Mouse (Mus musculus): ENCODE results near the gene Chchd3. TPM values are rescaled to one million over a fixed set of nuclear protein-coding genes. Genes with fewer than 3 reads are reported as not detected.
A peak's percentile ranks its signal among the peaks of the same experiment; 100 is the strongest.

The Chchd3 gene
- polyA plus RNA-seq (2012; ENCODE audit: insufficient read depth, low replicate concordance) = 20.3 and 92.2 TPM in 2 replicates

- peaks cover 11% of the 10 kb centered on the region for H3K36me3 ChIP-seq (replicated peaks; ENCODE audit: low read length)
- no peaks in the 10 kb centered on the region for H3K9me3 ChIP-seq
- peaks cover 6% of the 10 kb centered on the region for H3K27me3 ChIP-seq (replicated peaks)
- H3K4me3 ChIP-seq (replicated peaks) = peak within 1 kb of the TSS; percentile 100
- TF ChIP-seq FLI1 (IDR thresholded peaks at IDR 0.05; ENCODE audit: low read length) (no peak), GATA1 (IDR thresholded peaks at IDR 0.05; ENCODE audit: borderline replicate concordance, low read length) (no peak; the same call in 2 of the 3 replicates)
- peaks cover 35% of the 10 kb centered on the region for H3K4me1 ChIP-seq
Observed at GRCm38 (mm10) chr6:33059735-33060576, at the start of gene Chchd3. Gene Chchd3 (minus strand): TSS chr6:33060260.

- Histone ChIP-seq H3K4me1 (no peaks in the 10 kb centered on the region), H3K9me3 (no peaks in the 10 kb centered on the region), H3K4me3 (replicated peaks) (no peak overlapping the region), H3K36me3 (replicated peaks; ENCODE audit: low read length) (no peaks in the 10 kb centered on the region), H3K27me3 (replicated peaks) (no peaks in the 10 kb centered on the region)
- no peak for TF ChIP-seq FLI1 (IDR thresholded peaks at IDR 0.05; ENCODE audit: low read length)
- no peak for TF ChIP-seq GATA1 (IDR thresholded peaks at IDR 0.05; ENCODE audit: borderline replicate concordance, low read length)
Observed at GRCm38 (mm10) chr6:33104661-33105060, 44.6 kb upstream of the Chchd3 start.

GRCm38 (mm10) chr6:33098903-33099302 lies 38.8 kb upstream of the Chchd3 start:
- Histone ChIP-seq H3K36me3 (replicated peaks; ENCODE audit: low read length) (no peaks in the 10 kb centered on the region), H3K27me3 (replicated peaks) (no peaks in the 10 kb centered on the region), H3K4me1 (no peaks in the 10 kb centered on the region), H3K9me3 (no peaks in the 10 kb centered on the region), H3K4me3 (replicated peaks) (no peak overlapping the region)
- TF ChIP-seq GATA1 (IDR thresholded peaks at IDR 0.05; ENCODE audit: borderline replicate concordance, low read length) (no peak), FLI1 (IDR thresholded peaks at IDR 0.05; ENCODE audit: low read length) (no peak)

GRCm38 (mm10) chr6:33094671-33095233 lies 34.7 kb upstream of the Chchd3 start:
- TF ChIP-seq FLI1 (IDR thresholded peaks at IDR 0.05; ENCODE audit: low read length) (no peak), GATA1 (IDR thresholded peaks at IDR 0.05; ENCODE audit: borderline replicate concordance, low read length) (no peak)
- no peaks in the 10 kb centered on the region for H3K4me1 ChIP-seq
- H3K4me3 ChIP-seq (replicated peaks) = no peak overlapping the region
- H3K9me3 ChIP-seq = 0 out of 2 replicates have a peak, but pooled peaks cover 2% of the 10 kb centered on the region
- peaks cover 6% of the 10 kb centered on the region for H3K27me3 ChIP-seq (replicated peaks)
- no peaks in the 10 kb centered on the region for H3K36me3 ChIP-seq (replicated peaks; ENCODE audit: low read length)

- H3K27me3 ChIP-seq (replicated peaks) = peaks cover 9% of the 10 kb centered on the region
- H3K36me3 ChIP-seq (replicated peaks; ENCODE audit: low read length) = no peaks in the 10 kb centered on the region
- H3K4me1 ChIP-seq = no peaks in the 10 kb centered on the region
- peaks cover 40% of the 10 kb centered on the region for H3K9me3 ChIP-seq
- H3K4me3 ChIP-seq (replicated peaks) = no peak overlapping the region
- no peak for TF ChIP-seq GATA1 (IDR thresholded peaks at IDR 0.05; ENCODE audit: borderline replicate concordance, low read length)
- no peak for TF ChIP-seq FLI1 (IDR thresholded peaks at IDR 0.05; ENCODE audit: low read length)
Observed at GRCm38 (mm10) chr6:33080186-33080585, 20.1 kb upstream of the Chchd3 start.

GRCm38 (mm10) chr6:33078260-33078936 lies 18.3 kb upstream of the Chchd3 start:
- TF ChIP-seq FLI1 (IDR thresholded peaks at IDR 0.05; ENCODE audit: low read length) (no peak), GATA1 (IDR thresholded peaks at IDR 0.05; ENCODE audit: borderline replicate concordance, low read length) (no peak)
- Histone ChIP-seq H3K36me3 (replicated peaks; ENCODE audit: low read length) (no peaks in the 10 kb centered on the region), H3K4me1 (no peaks in the 10 kb centered on the region), H3K9me3 (peaks cover 43% of the 10 kb centered on the region), H3K4me3 (replicated peaks) (no peak overlapping the region), H3K27me3 (replicated peaks) (peaks cover 9% of the 10 kb centered on the region)

GRCm38 (mm10) chr6:33066462-33066861 lies 6.4 kb upstream of the Chchd3 start:
- peaks cover 20% of the 10 kb centered on the region for H3K27me3 ChIP-seq (replicated peaks)
- no peaks in the 10 kb centered on the region for H3K9me3 ChIP-seq
- H3K4me1 ChIP-seq = no peaks in the 10 kb centered on the region
- no peak overlapping the region for H3K4me3 ChIP-seq (replicated peaks)
- TF ChIP-seq FLI1 (IDR thresholded peaks at IDR 0.05; ENCODE audit: low read length) (no peak), GATA1 (IDR thresholded peaks at IDR 0.05; ENCODE audit: borderline replicate concordance, low read length) (no peak)
- H3K36me3 ChIP-seq (replicated peaks; ENCODE audit: low read length) = no peaks in the 10 kb centered on the region

- TF ChIP-seq GATA1 (IDR thresholded peaks at IDR 0.05; ENCODE audit: borderline replicate concordance, low read length) (no peak), FLI1 (IDR thresholded peaks at IDR 0.05; ENCODE audit: low read length) (no peak)
- H3K9me3 ChIP-seq = no peaks in the 10 kb centered on the region
- peaks cover 41% of the 10 kb centered on the region for H3K4me1 ChIP-seq
- peaks cover 3% of the 10 kb centered on the region for H3K27me3 ChIP-seq (replicated peaks)
- H3K4me3 ChIP-seq (replicated peaks) = peak overlapping the region; percentile 100
- peaks cover 18% of the 10 kb centered on the region for H3K36me3 ChIP-seq (replicated peaks; ENCODE audit: low read length)
Observed at GRCm38 (mm10) chr6:33059276-33059675, 784 bp downstream of the Chchd3 start.

- peaks cover 35% of the 10 kb centered on the region for H3K36me3 ChIP-seq (replicated peaks; ENCODE audit: low read length)
- TF ChIP-seq GATA1 (IDR thresholded peaks at IDR 0.05; ENCODE audit: borderline replicate concordance, low read length) (no peak), FLI1 (IDR thresholded peaks at IDR 0.05; ENCODE audit: low read length) (no peak)
- H3K9me3 ChIP-seq = no peaks in the 10 kb centered on the region
- peaks cover 64% of the 10 kb centered on the region for H3K4me1 ChIP-seq
- no peak overlapping the region for H3K4me3 ChIP-seq (replicated peaks)
- H3K27me3 ChIP-seq (replicated peaks) = no peaks in the 10 kb centered on the region
Observed at GRCm38 (mm10) chr6:33056392-33056791, 3.7 kb downstream of the Chchd3 start.

All from megakaryocyte, embryonic 14.5 days (primary cell).